8 mouse cellular contexts compared by ENCODE assay signal in the genomic region with DNA sequence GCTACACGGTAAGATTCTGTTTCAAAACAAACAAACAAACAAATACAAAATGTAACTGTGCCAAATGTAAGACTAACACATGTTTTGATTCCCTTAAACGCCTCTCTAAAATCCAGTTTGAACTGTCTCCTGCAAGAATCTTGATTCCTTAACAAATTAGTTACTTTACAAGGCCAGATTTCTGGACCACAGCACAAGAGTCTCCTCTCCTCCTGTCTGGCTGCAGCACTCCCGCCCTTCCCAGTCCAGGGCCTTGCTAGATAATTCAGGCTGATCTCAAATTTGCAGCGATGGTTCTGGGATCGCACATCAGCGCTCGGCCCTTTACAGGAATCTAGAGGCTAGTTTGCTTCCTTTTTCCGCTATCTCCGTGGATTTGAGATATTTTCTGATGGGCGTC. TPM values are rescaled to one million over a fixed set of nuclear protein-coding genes. Genes with fewer than 3 reads are reported as not detected.
A peak's percentile ranks its signal among the peaks of the same experiment; 100 is the strongest.
DNase-seq lines count a peak whose midpoint lies in the region; ATAC-seq and TF ChIP-seq lines count a peak whose summit lies in the region.

No protein-coding gene starts in this region.

- peak overlapping the region; percentile 95 for H3K4me2 ChIP-seq in embryonic facial prominence, embryonic 11.5 days (ENCODE audit: low read depth, low read length)
- H3K4me2 ChIP-seq in kidney, postnatal 0 days (ENCODE audit: low read length), result peak overlapping the region; percentile 86
- peak overlapping the region; percentile 99 for H3K4me2 ChIP-seq in neural tube, embryonic 13.5 days

- DNase-seq in left cerebral cortex, adult 2 months (ENCODE audit: extremely low spot score in 1 of 2, low spot score in 2 of 2), result no peak
- no peak for DNase-seq in left cerebral cortex, adult 9 months (ENCODE audit: low spot score in 2 of 2)
- DNase-seq in embryonic facial prominence, embryonic 11.5 days (ENCODE audit: low spot score), result no peak
- no peak for DNase-seq in kidney, postnatal 0 days (ENCODE audit: low spot score)
- DNase-seq in left cerebral cortex, adult 18-20 months (ENCODE audit: low spot score in 2 of 2), result no peak
- DNase-seq in natural killer cell, adult 2 months (ENCODE audit: low spot score in 2 of 2), result no peak
- no peak for DNase-seq in gastrocnemius, postnatal 36 days

- peaks cover 39% of the 10 kb centered on the region for H3K27me3 ChIP-seq in embryonic facial prominence, embryonic 11.5 days (ENCODE audit: control insufficient read depth, insufficient read depth, low read length)
- H3K27me3 ChIP-seq in kidney, postnatal 0 days (ENCODE audit: insufficient read depth, low read length), result peaks cover 27% of the 10 kb centered on the region
- peaks cover 47% of the 10 kb centered on the region for H3K27me3 ChIP-seq in neural tube, embryonic 13.5 days

- no peak for TF ChIP-seq CTCF in left cerebral cortex, adult 2 months (IDR thresholded peaks at IDR 0.05)
- no peak for TF ChIP-seq CTCF in kidney, postnatal 0 days (IDR thresholded peaks at IDR 0.05; ENCODE audit: low read depth)

- ATAC-seq in embryonic facial prominence, embryonic 11.5 days (replicated peaks; ENCODE audit: insufficient number of reproducible peaks, low FRiP score, low TSS enrichment, low read depth), result no peak
- no peak for ATAC-seq in kidney, postnatal 0 days (replicated peaks; ENCODE audit: low FRiP score, low read depth)
- ATAC-seq in neural tube, embryonic 13.5 days (ENCODE audit: low read depth), result no peak

- intact Hi-C loops in left cerebral cortex, adult 2 months (cut with DNase I), result loop anchor here (2.0 kb wide), 1 partner anchor 95 kb away; no protein-coding TSS in a partner anchor
- intact Hi-C loops in gastrocnemius, postnatal 36 days (cut with DNase I), result no loop called here

- WGBS in embryonic facial prominence, embryonic 11.5 days, result 4% methylated on average over 10 of the region's 10 CpGs
- 3% methylated on average over 10 of the region's 10 CpGs for WGBS in kidney, postnatal 0 days
- WGBS in neural tube, embryonic 13.5 days, result 5% methylated on average over 10 of the region's 10 CpGs

- peak overlapping the region; percentile 90 for H3K27ac ChIP-seq in left cerebral cortex, adult 2 months
- no peak overlapping the region for H3K27ac ChIP-seq in embryonic facial prominence, embryonic 11.5 days (replicated peaks; ENCODE audit: low read depth, low read length)
- H3K27ac ChIP-seq in kidney, postnatal 0 days, result peak overlapping the region; percentile 93
- peak overlapping the region; percentile 92 for H3K27ac ChIP-seq in neural tube, embryonic 13.5 days (replicated peaks)

- H3K9me3 ChIP-seq in embryonic facial prominence, embryonic 11.5 days (replicated peaks; ENCODE audit: control insufficient read depth, low read length), result no peaks in the 10 kb centered on the region
- no peaks in the 10 kb centered on the region for H3K9me3 ChIP-seq in kidney, postnatal 0 days (replicated peaks; ENCODE audit: low read length)
- no peaks in the 10 kb centered on the region for H3K9me3 ChIP-seq in neural tube, embryonic 13.5 days

- peaks cover 3% of the 10 kb centered on the region for H3K4me1 ChIP-seq in embryonic facial prominence, embryonic 11.5 days (ENCODE audit: control insufficient read depth, insufficient read depth, low read length)
- peaks cover 25% of the 10 kb centered on the region for H3K4me1 ChIP-seq in kidney, postnatal 0 days (replicated peaks; ENCODE audit: insufficient read depth, low read length)
- H3K4me1 ChIP-seq in neural tube, embryonic 13.5 days (replicated peaks), result peaks cover 45% of the 10 kb centered on the region

- H3K4me3 ChIP-seq in left cerebral cortex, adult 2 months, result peak overlapping the region; percentile 91
- peak overlapping the region; percentile 72 for H3K4me3 ChIP-seq in embryonic facial prominence, embryonic 11.5 days (ENCODE audit: low read depth, low read length)
- peak overlapping the region; percentile 72 for H3K4me3 ChIP-seq in kidney, postnatal 0 days (replicated peaks; ENCODE audit: low read depth, low read length)
- peak overlapping the region; percentile 69 for H3K4me3 ChIP-seq in neural tube, embryonic 13.5 days

- H3K36me3 ChIP-seq in embryonic facial prominence, embryonic 11.5 days (replicated peaks; ENCODE audit: control insufficient read depth, insufficient read depth, low read depth, low read length), result no peaks in the 10 kb centered on the region
- peaks cover 10% of the 10 kb centered on the region; the same call in 1 of the 2 replicates for H3K36me3 ChIP-seq in kidney, postnatal 0 days (ENCODE audit: insufficient read depth, low read length)
- peaks cover 8% of the 10 kb centered on the region for H3K36me3 ChIP-seq in neural tube, embryonic 13.5 days

- peak overlapping the region; percentile 51 for H3K9ac ChIP-seq in embryonic facial prominence, embryonic 11.5 days (replicated peaks; ENCODE audit: low read length)
- no peak overlapping the region; the same call in 1 of the 2 replicates for H3K9ac ChIP-seq in kidney, postnatal 0 days (ENCODE audit: low read depth, low read length)
- peak overlapping the region; percentile 95 for H3K9ac ChIP-seq in neural tube, embryonic 13.5 days

RNA-seq across cellular contexts. Expression of gene Coasy, which starts 0.7 kb away (rescaled TPM):
- 10 to 100 TPM; 22.5 to 24.1 TPM for total RNA-seq in left cerebral cortex, adult 2 months (2021)
- polyA plus RNA-seq in embryonic facial prominence, embryonic 11.5 days (2014; fragmentation: Nextera tagmentation; extraction: Ambion mirVana), result 44.9 and 58.1 TPM in 2 replicates
- 55.3 and 55.9 TPM in 2 replicates for polyA plus RNA-seq in kidney, postnatal 0 days (2015; fragmentation: Nextera tagmentation; extraction: Ambion mirVana)
- 39.9 and 45.5 TPM in 2 replicates for polyA plus RNA-seq in neural tube, embryonic 13.5 days (2015; fragmentation: Nextera tagmentation; extraction: Ambion mirVana)
- total RNA-seq in left cerebral cortex, adult 18-20 months (2021), result 10 to 100 TPM; 22.5 to 24.6 TPM
- total RNA-seq in gastrocnemius, postnatal 36 days (2021), result 1 to 10 TPM; 8.0 to 8.9 TPM

RNA-seq across cellular contexts. Expression of gene Hsd17b1, which starts 3.4 kb away (rescaled TPM):
- total RNA-seq in left cerebral cortex, adult 2 months (2021), result 1 to 10 TPM in 1 of 2 experiments, under 1 TPM in 1; 0.87 to 1.5 TPM
- polyA plus RNA-seq in embryonic facial prominence, embryonic 11.5 days (2014; fragmentation: Nextera tagmentation; extraction: Ambion mirVana), result not detected in 2 replicates
- 0.13 and 0.42 TPM in 2 replicates for polyA plus RNA-seq in kidney, postnatal 0 days (2015; fragmentation: Nextera tagmentation; extraction: Ambion mirVana)
- polyA plus RNA-seq in neural tube, embryonic 13.5 days (2015; fragmentation: Nextera tagmentation; extraction: Ambion mirVana), result 0.37 and 0.47 TPM in 2 replicates
- total RNA-seq in left cerebral cortex, adult 18-20 months (2021), result under 1 TPM; 0.59 to 0.91 TPM
- total RNA-seq in gastrocnemius, postnatal 36 days (2021), result not detected

RNA-seq across cellular contexts. Expression of gene Mlx, which starts 5.4 kb away (rescaled TPM):
- 10 to 100 TPM; 41.1 to 44.7 TPM for total RNA-seq in left cerebral cortex, adult 2 months (2021)
- 45.7 and 47.9 TPM in 2 replicates for polyA plus RNA-seq in embryonic facial prominence, embryonic 11.5 days (2014; fragmentation: Nextera tagmentation; extraction: Ambion mirVana)
- polyA plus RNA-seq in kidney, postnatal 0 days (2015; fragmentation: Nextera tagmentation; extraction: Ambion mirVana), result 45.7 and 46.0 TPM in 2 replicates
- 87.3 and 96.9 TPM in 2 replicates for polyA plus RNA-seq in neural tube, embryonic 13.5 days (2015; fragmentation: Nextera tagmentation; extraction: Ambion mirVana)
- 10 to 100 TPM; 39.5 to 46.6 TPM for total RNA-seq in left cerebral cortex, adult 18-20 months (2021)
- total RNA-seq in gastrocnemius, postnatal 36 days (2021), result 10 to 100 TPM in 1 of 2 experiments, 1 to 10 TPM in 1; 8.8 to 12.4 TPM

RNA-seq across cellular contexts. Expression of gene Naglu, which starts 11.8 kb away (rescaled TPM):
- 1 to 10 TPM; 8.3 TPM for total RNA-seq in left cerebral cortex, adult 2 months (2021)
- polyA plus RNA-seq in embryonic facial prominence, embryonic 11.5 days (2014; fragmentation: Nextera tagmentation; extraction: Ambion mirVana), result 3.5 and 5.9 TPM in 2 replicates
- polyA plus RNA-seq in kidney, postnatal 0 days (2015; fragmentation: Nextera tagmentation; extraction: Ambion mirVana), result 26.5 and 28.0 TPM in 2 replicates
- polyA plus RNA-seq in neural tube, embryonic 13.5 days (2015; fragmentation: Nextera tagmentation; extraction: Ambion mirVana), result 9.0 and 9.4 TPM in 2 replicates
- 1 to 10 TPM; 7.0 to 7.9 TPM for total RNA-seq in left cerebral cortex, adult 18-20 months (2021)
- total RNA-seq in gastrocnemius, postnatal 36 days (2021), result 1 to 10 TPM; 3.2 to 3.5 TPM

RNA-seq across cellular contexts. Expression of gene Psmc3ip, which starts 13.6 kb away (rescaled TPM):
- 1 to 10 TPM; 2.7 to 3.1 TPM for total RNA-seq in left cerebral cortex, adult 2 months (2021)
- polyA plus RNA-seq in embryonic facial prominence, embryonic 11.5 days (2014; fragmentation: Nextera tagmentation; extraction: Ambion mirVana), result 61.2 and 62.4 TPM in 2 replicates
- polyA plus RNA-seq in kidney, postnatal 0 days (2015; fragmentation: Nextera tagmentation; extraction: Ambion mirVana), result 23.2 and 26.4 TPM in 2 replicates
- polyA plus RNA-seq in neural tube, embryonic 13.5 days (2015; fragmentation: Nextera tagmentation; extraction: Ambion mirVana), result 20.5 and 23.7 TPM in 2 replicates
- total RNA-seq in left cerebral cortex, adult 18-20 months (2021), result 1 to 10 TPM; 3.0 to 3.6 TPM
- 1 to 10 TPM; 1.6 to 2.1 TPM for total RNA-seq in gastrocnemius, postnatal 36 days (2021)
